Mouse (Mus musculus) CH12.LX (cell line): ENCODE measurements around the gene Mad1l1. TPM values are rescaled to one million over a fixed set of nuclear protein-coding genes. Genes with fewer than 3 reads are reported as not detected.

ENCODE experiments used
- DNase-seq: peaks from one replicate; pipeline ENCODE4 v3.0.0-alpha.2; 2013; ENCODE audit errors: extremely low read depth
- H3K27ac ChIP-seq: 2 replicates; pipeline ENCODE4 v1.5.1; 2012; ENCODE audit warnings: low read depth, mild to moderate bottlenecking, control low read depth, moderate library complexity; ENCODE audit not compliant: insufficient read depth
- H3K27me3 ChIP-seq: replicated peaks from 2 replicates; pipeline ENCODE3; 2012; ENCODE audit warnings: inconsistent platforms
- H3K36me3 ChIP-seq, 2 experiments: replicated peaks in 1 of 2; 2 replicates each; pipeline versions ENCODE3 to v1.6.1; 2012; ENCODE audit warnings: inconsistent platforms in 1 of 2, low read length in 1 of 2, mild to moderate bottlenecking in 1 of 2, mixed read lengths in 1 of 2, moderate library complexity in 1 of 2; ENCODE audit not compliant: control insufficient read depth in 1 of 2, insufficient read depth in 1 of 2
- H3K4me1 ChIP-seq, 2 experiments: 2 replicates each; pipeline ENCODE4 v1.6.1; 2012; ENCODE audit warnings: inconsistent platforms in 1 of 2, moderate library complexity in 1 of 2; ENCODE audit not compliant: insufficient read depth in 2 of 2, control insufficient read depth in 1 of 2
- H3K4me2 ChIP-seq: 2 replicates; pipeline ENCODE4 v1.6.1; 2012; ENCODE audit warnings: low read depth, mild to moderate bottlenecking, control low read depth; ENCODE audit not compliant: poor library complexity, insufficient read depth, severe bottlenecking
- H3K4me3 ChIP-seq, 3 experiments: fragments of 150-350 bp in 1 of 3; sonication (generic) in 1 of 3; replicated peaks in 1 of 3; 2 replicates each; pipeline versions ENCODE3 to v1.5.1; 2011 to 2012; ENCODE audit warnings: low read depth in 2 of 3, low read length in 2 of 3, mild to moderate bottlenecking in 2 of 3, moderate library complexity in 2 of 3, control low read depth in 1 of 3, improper control_type of control experiment in 1 of 3, inconsistent platforms in 1 of 3, mixed read lengths in 1 of 3; ENCODE audit not compliant: poor library complexity in 1 of 3
- H3K79me2 ChIP-seq: replicated peaks from 2 replicates; pipeline ENCODE4 v1.6.1; 2012; ENCODE audit warnings: mild to moderate bottlenecking, moderate library complexity; ENCODE audit not compliant: control insufficient read depth, poor library complexity, insufficient read depth, severe bottlenecking; ENCODE audit errors: extremely low read depth
- H3K9ac ChIP-seq: 2 replicates; pipeline ENCODE4 v1.6.1; 2012; ENCODE audit warnings: low read depth, mild to moderate bottlenecking, control low read depth, moderate library complexity; ENCODE audit not compliant: insufficient read depth
- H3K9me3 ChIP-seq: replicated peaks from 2 replicates; pipeline ENCODE3; 2012; ENCODE audit warnings: low read length, inconsistent platforms, mixed read lengths
- EP300 ChIP-seq: IDR thresholded peaks from 2 replicates; pipeline ENCODE4 v1.6.1; 2011; ENCODE audit warnings: low read length, improper control_type of control experiment
- KAT2A ChIP-seq: IDR thresholded peaks from 2 replicates; pipeline ENCODE4 v1.6.1; 2012; ENCODE audit warnings: low read length, improper control_type of control experiment, inconsistent platforms; ENCODE audit not compliant: insufficient replicate concordance
- MAFK ChIP-seq: IDR thresholded peaks from 2 replicates; pipeline ENCODE4 v1.6.1; 2011; ENCODE audit warnings: low read length, improper control_type of control experiment; ENCODE audit not compliant: insufficient replicate concordance
- MAX ChIP-seq: IDR thresholded peaks from 2 replicates; pipeline ENCODE4 v1.6.1; 2011; ENCODE audit warnings: low read length, improper control_type of control experiment
- MAZ ChIP-seq: IDR thresholded peaks from 2 replicates; pipeline ENCODE4 v1.6.1; 2012; ENCODE audit warnings: low read depth, mild to moderate bottlenecking, inconsistent platforms, low read length, improper control_type of control experiment, moderate library complexity
- MXI1 ChIP-seq: IDR thresholded peaks from 2 replicates; pipeline ENCODE4 v1.6.1; 2011; ENCODE audit warnings: mild to moderate bottlenecking, low read depth, low read length, improper control_type of control experiment
- MYC ChIP-seq: IDR thresholded peaks from 2 replicates; pipeline ENCODE4 v1.6.1; 2011; ENCODE audit warnings: low read depth, mild to moderate bottlenecking, improper control_type of control experiment, low read length
- NELFE ChIP-seq: IDR thresholded peaks from 2 replicates; pipeline ENCODE4 v1.6.1; 2011; ENCODE audit warnings: low read depth, low read length, improper control_type of control experiment
- PAX5 ChIP-seq: IDR thresholded peaks from 2 replicates; pipeline ENCODE4 v1.6.1; 2012; ENCODE audit warnings: low read length, inconsistent platforms, mixed read lengths
- POLR2A ChIP-seq: IDR thresholded peaks from 2 replicates; pipeline ENCODE4 v1.6.1; 2011; ENCODE audit warnings: low read depth, mild to moderate bottlenecking, improper control_type of control experiment, low read length
- POLR2AphosphoS2 ChIP-seq: IDR thresholded peaks from 2 replicates; pipeline ENCODE4 v1.6.1; 2011; ENCODE audit warnings: low read depth, low read length, improper control_type of control experiment
- RAD21 ChIP-seq: IDR thresholded peaks from 2 replicates; pipeline ENCODE4 v1.6.1; 2011; ENCODE audit warnings: low read depth, mild to moderate bottlenecking, low read length, improper control_type of control experiment, moderate library complexity
- UBTF ChIP-seq: IDR thresholded peaks from 2 replicates; pipeline ENCODE4 v1.6.1; 2012; ENCODE audit warnings: low read depth, mild to moderate bottlenecking, inconsistent platforms, low read length, improper control_type of control experiment, moderate library complexity
- USF1 ChIP-seq: IDR thresholded peaks from 2 replicates; pipeline ENCODE4 v1.6.1; 2014; ENCODE audit warnings: low read depth, mild to moderate bottlenecking, inconsistent platforms, low read length, improper control_type of control experiment
- ZKSCAN1 ChIP-seq: IDR thresholded peaks from 2 replicates; pipeline ENCODE4 v1.6.1; 2012; ENCODE audit warnings: low read depth, inconsistent platforms, low read length, improper control_type of control experiment, borderline replicate concordance
- ZNF384 ChIP-seq: IDR thresholded peaks from 2 replicates; pipeline ENCODE4 v1.6.1; 2012; ENCODE audit warnings: low read depth, low read length, improper control_type of control experiment, inconsistent platforms
- dilution Hi-C: fragments of 300-500 bp; cut with MboI; formaldehyde crosslinking; loops from 2 replicates; pipeline ENCODE4 v1.14.3; 2020; ENCODE audit warnings: low sequenced_read_pairs; ENCODE audit not compliant: extremely low pct_unique_long_range_greater_than_20kb, extremely low pct_ligation_motif_present
- in situ Hi-C: fragments of 300-500 bp; cut with MboI; formaldehyde crosslinking; loops from 3 replicates; pipeline ENCODE4 v1.14.3; 2019; ENCODE audit warnings: low sequenced_read_pairs, low pct_ligation_motif_present, low pct_unique_long_range_greater_than_20kb, mixed read lengths
- polyA plus RNA-seq: library from polyadenylated mRNA; unstranded; fragments of >175 nt; gene quantifications from 2 replicates; pipeline ENCODE4 v1.2.1, GENCODE M21; 2012; ENCODE audit warnings: low read depth; ENCODE audit not compliant: insufficient read length
- total RNA-seq, 2 experiments: library from RNA; depleted of rRNA; stranded (reverse); fragments of 300-350 nt in 1 of 2; fragments of >200 nt in 1 of 2; gene quantifications; 2 replicates each; pipeline ENCODE4 v1.2.3; 2012 to 2014

Mad1l1 gene
- total and polyA plus RNA-seq, 3 experiments: 24.8 to 45.6 (median 28.9) TPM

DNA sequence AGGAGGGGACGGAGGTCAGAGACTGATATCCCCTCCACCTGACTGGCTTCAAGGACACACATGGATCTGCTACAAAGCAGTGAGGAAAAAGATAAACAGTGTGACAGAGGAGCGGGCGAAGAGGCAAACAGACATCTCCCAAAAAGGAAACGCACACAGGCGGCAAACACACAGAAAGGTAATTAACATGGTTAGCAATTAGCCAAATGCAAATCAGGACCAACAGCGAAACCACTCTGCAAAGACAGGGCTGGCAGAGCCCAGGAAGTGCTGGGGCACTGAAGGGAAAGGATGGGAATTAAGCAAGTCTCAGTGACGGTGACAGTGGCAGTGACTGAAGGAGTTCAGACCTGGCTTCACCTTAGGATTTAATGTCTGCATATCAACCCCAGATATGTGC is 187.3 kb downstream of the Mad1l1 start:
- Histone ChIP-seq H3K4me2 (no peak overlapping the region), H3K4me3 (no peak overlapping the region), H3K9me3 (no peaks in the 10 kb centered on the region), H3K9ac (no peak overlapping the region), H3K4me1 (peaks cover 0 to 8% of the 10 kb centered on the region in 2 experiments; a peak in 2 of 4 replicates), H3K79me2 (no peaks in the 10 kb centered on the region), H3K36me3 (peaks cover 0 to 91% of the 10 kb centered on the region in 2 experiments), H3K27ac (no peak overlapping the region), H3K27me3 (no peaks in the 10 kb centered on the region)
- in situ Hi-C loops: no loop called here
- dilution Hi-C loops: no loop called here
- no peak for DNase-seq
- TF ChIP-seq MYC (no peak), ZNF384 (no peak), ZKSCAN1 (no peak), NELFE (no peak), USF1 (no peak), RAD21 (no peak), MAZ (no peak), PAX5 (no peak), POLR2A (no peak), MXI1 (no peak), UBTF (no peak), EP300 (no peak), MAFK (no peak), MAX (no peak), POLR2AphosphoS2 (no peak), KAT2A (no peak)

DNA sequence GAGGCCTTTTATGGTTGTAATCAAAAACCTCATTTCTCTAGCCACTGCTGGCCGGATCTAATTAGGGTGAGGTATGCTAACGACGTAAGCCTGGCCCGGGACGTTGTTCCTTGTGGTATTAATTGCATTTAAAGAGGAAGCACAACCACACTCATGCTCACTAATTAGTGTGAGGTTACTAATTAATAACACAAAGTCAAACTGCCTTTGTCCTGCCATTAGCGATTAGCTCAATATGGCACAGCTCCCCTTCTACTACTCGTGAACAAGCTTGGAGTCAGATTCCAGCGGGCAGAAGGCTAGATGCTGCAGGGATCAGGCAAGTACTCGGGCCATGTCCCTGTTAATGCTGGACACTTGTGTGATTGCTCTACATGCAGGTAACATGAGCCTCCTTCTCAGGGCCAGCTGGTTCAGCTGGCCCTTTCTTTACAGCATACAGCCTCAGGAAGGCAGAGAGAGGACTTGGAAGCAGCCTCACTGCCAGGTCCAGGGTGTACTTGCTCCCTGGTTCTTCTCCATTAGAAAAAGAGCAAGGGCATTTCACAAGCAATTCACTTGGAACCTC is 192.9 kb downstream of the Mad1l1 start:
- DNase-seq: no peak
- Histone ChIP-seq H3K9ac (no peak overlapping the region), H3K36me3 (peaks cover 3 to 82% of the 10 kb centered on the region in 2 experiments), H3K4me1 (peaks cover 0 to 19% of the 10 kb centered on the region in 2 experiments; a peak in 2 of 4 replicates), H3K27me3 (no peaks in the 10 kb centered on the region), H3K4me3 (no peak overlapping the region), H3K4me2 (no peak overlapping the region), H3K9me3 (no peaks in the 10 kb centered on the region), H3K27ac (no peak overlapping the region), H3K79me2 (no peaks in the 10 kb centered on the region)
- no peak for TF ChIP-seq PAX5
- in situ Hi-C loops: no loop called here
- dilution Hi-C loops: no loop called here
